Mouse (Mus musculus) brain, embryonic 14.5 days (tissue): ENCODE measurements around the gene Pde6b. TPM values are rescaled to one million over a fixed set of nuclear protein-coding genes. Genes with fewer than 3 reads are reported as not detected.

Source experiments
- DNase-seq: peaks from one replicate; pipeline ENCODE4 v3.0.0-alpha.2; 2011; ENCODE audit warnings: low read depth
- CTCF ChIP-seq: fragments of 200-500 bp; IDR thresholded peaks from 2 replicates; pipeline ENCODE4 v1.5.1; 2012; ENCODE audit warnings: inconsistent platforms, mild to moderate bottlenecking, moderate library complexity, borderline replicate concordance; ENCODE audit not compliant: insufficient read depth, insufficient read length; ENCODE audit errors: extremely low read depth
- POLR2A ChIP-seq: fragments of 200-500 bp; IDR thresholded peaks from 2 replicates; pipeline ENCODE4 v1.6.1; 2012; ENCODE audit warnings: mild to moderate bottlenecking, inconsistent platforms, borderline replicate concordance; ENCODE audit not compliant: poor library complexity, insufficient read depth, insufficient read length, severe bottlenecking; ENCODE audit errors: extremely low read depth
- polyA plus RNA-seq: library from polyadenylated mRNA; depleted of rRNA; stranded (reverse); fragments of >200 nt; gene quantifications from 2 replicates; pipeline ENCODE4 v1.2.3, GENCODE M21; 2012

The Pde6b gene
- polyA plus RNA-seq, 1 experiment, result not detected

- TF ChIP-seq CTCF (no peak), POLR2A (no peak)
- DNase-seq, result no peak
Observed at GRCm38 (mm10) chr5:108367871-108368332, 20.3 kb upstream of the Pde6b start, which contains the start of gene Gm42517. TSS of gene Gm42517 (minus strand) at chr5:108367922.

- TF ChIP-seq POLR2A (no peak), CTCF (no peak)
- peak; percentile 14 for DNase-seq
Observed at GRCm38 (mm10) chr5:108368446-108368845, 19.7 kb upstream of the Pde6b start.

GRCm38 (mm10) chr5:108368851-108369621 is 19.2 kb upstream of the Pde6b start:
- peak; percentile 65 for DNase-seq
- TF ChIP-seq POLR2A (no peak), CTCF (no peak)

- TF ChIP-seq CTCF, result no peak
- TF ChIP-seq POLR2A, result no peak
- DNase-seq, result no peak
Observed at GRCm38 (mm10) chr5:108369964-108370363, 18.2 kb upstream of the Pde6b start.

- TF ChIP-seq CTCF (no peak), POLR2A (no peak)
- DNase-seq, result no peak
Observed at GRCm38 (mm10) chr5:108374079-108374478, 14.1 kb upstream of the Pde6b start.

GRCm38 (mm10) chr5:108376059-108376458 is 12.1 kb upstream of the Pde6b start:
- TF ChIP-seq POLR2A, result no peak
- TF ChIP-seq CTCF, result no peak
- DNase-seq, result no peak

- no peak for DNase-seq
- TF ChIP-seq CTCF, result no peak
- TF ChIP-seq POLR2A, result no peak
Observed at GRCm38 (mm10) chr5:108378346-108378745, 9.8 kb upstream of the Pde6b start.

GRCm38 (mm10) chr5:108385632-108386031 is 2.6 kb upstream of the Pde6b start:
- no peak for DNase-seq

GRCm38 (mm10) chr5:108386449-108386848 is 1.7 kb upstream of the Pde6b start:
- TF ChIP-seq POLR2A, result no peak
- TF ChIP-seq CTCF, result no peak
- DNase-seq, result no peak

More at GRCm38 (mm10) chr5:108385632-108386031, 2.6 kb upstream of the Pde6b start:
- TF ChIP-seq POLR2A, result no peak
- TF ChIP-seq CTCF, result no peak

GRCm38 (mm10) chr5:108389744-108390143 is 1.6 kb downstream of the Pde6b start:
- no peak for DNase-seq
- TF ChIP-seq CTCF (no peak), POLR2A (no peak)

- DNase-seq, result no peak
Observed at GRCm38 (mm10) chr5:108403453-108403852, 15.3 kb downstream of the Pde6b start.

GRCm38 (mm10) chr5:108405460-108405859 is 17.3 kb downstream of the Pde6b start:
- DNase-seq, result no peak
- no peak for TF ChIP-seq CTCF
- no peak for TF ChIP-seq POLR2A

More at GRCm38 (mm10) chr5:108403453-108403852, 15.3 kb downstream of the Pde6b start:
- TF ChIP-seq CTCF (no peak), POLR2A (no peak)
